Mouse (Mus musculus) kidney, adult 2 months (tissue): ENCODE measurements around the gene Ptpre. TPM values are rescaled to one million over a fixed set of nuclear protein-coding genes. Genes with fewer than 3 reads are reported as not detected.
"Not testable (repeated sequence)": the region's sequence is repeated elsewhere in the genome, so short reads cannot be mapped to it uniquely, and the experiment has no call there.

ENCODE experiments used
- DNase-seq: peaks from one replicate; pipeline ENCODE4 v3.0.0; 2021
- H3K27ac ChIP-seq: fragments of 200-500 bp; 2 replicates; pipeline ENCODE4 v1.5.1; 2012; ENCODE audit warnings: low read depth, low read length, control low read depth, inconsistent platforms; ENCODE audit not compliant: insufficient read depth
- H3K27me3 ChIP-seq: fragments of 200-500 bp; replicated peaks from 2 replicates; pipeline ENCODE4 v1.6.1; 2012; ENCODE audit warnings: mild to moderate bottlenecking, moderate library complexity, low read length, inconsistent platforms; ENCODE audit not compliant: control insufficient read depth, insufficient read depth
- H3K36me3 ChIP-seq: fragments of 200-500 bp; 2 replicates; pipeline ENCODE4 v1.6.1; 2012; ENCODE audit warnings: mild to moderate bottlenecking, moderate library complexity, low read length, inconsistent platforms; ENCODE audit not compliant: control insufficient read depth, insufficient read depth
- H3K4me1 ChIP-seq: fragments of 200-500 bp; 2 replicates; pipeline ENCODE4 v1.6.1; 2011; ENCODE audit warnings: low read length; ENCODE audit not compliant: control insufficient read depth, insufficient read depth
- H3K4me3 ChIP-seq: fragments of 200-500 bp; 2 replicates; pipeline ENCODE4 v1.5.1; 2011; ENCODE audit warnings: mild to moderate bottlenecking, low read depth, low read length, control low read depth; ENCODE audit not compliant: insufficient read depth
- CTCF ChIP-seq: fragments of 200-500 bp; conservative IDR thresholded peaks from 2 replicates; pipeline ENCODE4 v1.5.1; 2011; ENCODE audit warnings: low read depth, mild to moderate bottlenecking, control low read depth, low read length, moderate library complexity, mixed read lengths; ENCODE audit not compliant: insufficient read depth, insufficient read length
- POLR2A ChIP-seq: fragments of 200-500 bp; IDR thresholded peaks from one replicate; pipeline ENCODE4 v1.6.1; 2011; ENCODE audit warnings: low read depth, low read length, control low read depth
- WGBS: fragments of 180-500 bp; shearing (Covaris S2); methylation state at CpG from one replicate; pipeline ENCODE4 v1.1.7; 2018; 5-methylcytosine and 5-hydroxymethylcytosine counted together
- polyA plus RNA-seq: library from polyadenylated mRNA; depleted of rRNA; stranded (reverse); fragments of >200 nt; gene quantifications from 2 replicates; pipeline ENCODE4 v1.2.3, GENCODE M21; 2012

Gene Ptpre
- polyA plus RNA-seq, 1 experiment, result 2.5 TPM

GRCm38 (mm10) chr7:135567582-135567981 lies 30.3 kb downstream of the Ptpre start:
- 96% methylated on average over 1 of the region's 1 CpGs for WGBS
- TF ChIP-seq POLR2A (no peak), CTCF (no peak)
- Histone ChIP-seq H3K36me3 (no peaks in the 10 kb centered on the region), H3K4me1 (no peaks in the 10 kb centered on the region), H3K4me3 (no peak overlapping the region), H3K27ac (no peak overlapping the region), H3K27me3 (no peaks in the 10 kb centered on the region)
- DNase-seq, result no peak

- no peaks in the 10 kb centered on the region for H3K4me1 ChIP-seq
- no peaks in the 10 kb centered on the region for H3K27me3 ChIP-seq
- H3K36me3 ChIP-seq, result no peaks in the 10 kb centered on the region
- 95% methylated on average over 2 of the region's 2 CpGs for WGBS
- no peak overlapping the region for H3K4me3 ChIP-seq
- TF ChIP-seq CTCF, result no peak
- no peak for TF ChIP-seq POLR2A
- H3K27ac ChIP-seq, result no peak overlapping the region
- DNase-seq, result no peak
Observed at GRCm38 (mm10) chr7:135568550-135568949, 31.3 kb downstream of the Ptpre start.

GRCm38 (mm10) chr7:135571392-135571791 lies 34.1 kb downstream of the Ptpre start:
- Histone ChIP-seq H3K4me1 (no peaks in the 10 kb centered on the region), H3K27me3 (no peaks in the 10 kb centered on the region), H3K4me3 (no peak overlapping the region), H3K36me3 (no peaks in the 10 kb centered on the region), H3K27ac (no peak overlapping the region)
- TF ChIP-seq POLR2A (no peak), CTCF (no peak)
- DNase-seq, result no peak

DNA sequence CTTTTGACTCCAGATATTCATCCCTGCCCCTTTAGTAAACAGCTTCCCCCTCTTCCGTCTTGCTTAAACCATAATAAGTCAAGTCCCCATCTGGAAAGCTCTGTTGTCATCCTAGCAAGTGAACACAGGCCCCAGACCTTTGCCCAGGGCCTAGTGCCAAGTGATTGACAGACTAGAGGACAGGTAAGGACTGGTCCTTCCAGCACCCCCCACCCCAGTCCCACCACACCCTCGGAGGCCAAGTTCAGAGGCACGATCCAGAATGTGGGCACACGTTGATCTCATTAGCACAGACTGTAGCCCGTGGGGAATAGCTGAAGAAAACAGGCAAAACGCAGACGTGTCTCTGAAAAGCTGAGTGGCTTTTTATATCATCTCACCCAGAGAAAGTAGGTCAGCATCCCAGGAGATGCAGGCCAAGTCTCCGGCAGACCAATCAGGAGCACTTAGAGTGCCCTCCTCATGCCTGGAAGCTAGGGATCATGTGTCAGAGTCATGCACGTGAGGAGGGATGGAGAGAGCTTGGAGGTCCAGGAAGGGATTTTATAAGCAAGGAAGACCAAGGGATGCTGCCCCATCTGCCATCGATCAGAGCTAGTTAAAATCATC lies 34.8 kb downstream of the Ptpre start:
- no peak overlapping the region for H3K27ac ChIP-seq
- no peaks in the 10 kb centered on the region for H3K27me3 ChIP-seq
- no peaks in the 10 kb centered on the region for H3K36me3 ChIP-seq
- no peak for DNase-seq
- TF ChIP-seq CTCF (no peak), POLR2A (no peak)
- 64% methylated on average over 10 of the region's 10 CpGs for WGBS
- H3K4me3 ChIP-seq, result no peak overlapping the region
- H3K4me1 ChIP-seq, result no peaks in the 10 kb centered on the region

DNA sequence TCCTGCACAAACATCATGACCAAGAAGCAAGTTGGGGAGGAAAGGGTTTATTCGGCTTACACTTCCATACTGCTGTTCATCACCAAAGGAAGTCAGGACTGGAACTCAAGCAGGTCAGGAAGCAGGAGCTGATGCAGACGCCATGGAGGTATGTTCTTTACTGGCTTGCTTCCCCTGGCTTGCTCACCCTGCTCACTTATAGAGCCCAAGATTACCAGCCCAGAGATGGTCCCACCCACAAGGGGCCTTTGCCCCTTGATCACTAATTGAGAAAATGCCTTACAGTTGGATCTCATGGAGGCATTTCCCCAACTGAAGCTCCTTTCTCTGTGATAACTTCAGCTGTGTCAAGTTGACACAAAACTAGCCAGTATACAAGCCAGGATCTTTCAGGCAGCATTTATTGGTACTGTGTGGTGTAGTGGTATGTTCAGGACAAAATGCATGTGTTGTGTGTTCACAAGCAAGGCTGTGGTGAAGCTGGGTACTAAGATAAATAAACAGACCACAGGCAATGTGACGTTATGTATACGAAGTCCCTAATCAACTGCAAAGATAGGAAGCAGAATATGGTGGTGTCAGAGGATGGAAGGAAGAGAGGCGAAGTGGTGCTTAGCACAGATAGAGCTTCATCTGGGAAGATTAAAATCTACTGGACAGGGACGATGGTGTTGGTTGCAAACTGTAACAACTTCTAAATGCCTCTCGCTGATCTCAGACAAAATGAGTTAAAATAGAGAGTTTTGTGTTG lies 38.2 kb downstream of the Ptpre start:
- not testable (repeated sequence) for H3K27ac ChIP-seq, H3K36me3 ChIP-seq, H3K4me3 ChIP-seq, H3K4me1 ChIP-seq, DNase-seq, H3K27me3 ChIP-seq
- WGBS, result 80% methylated on average over 7 of the region's 7 CpGs

DNA sequence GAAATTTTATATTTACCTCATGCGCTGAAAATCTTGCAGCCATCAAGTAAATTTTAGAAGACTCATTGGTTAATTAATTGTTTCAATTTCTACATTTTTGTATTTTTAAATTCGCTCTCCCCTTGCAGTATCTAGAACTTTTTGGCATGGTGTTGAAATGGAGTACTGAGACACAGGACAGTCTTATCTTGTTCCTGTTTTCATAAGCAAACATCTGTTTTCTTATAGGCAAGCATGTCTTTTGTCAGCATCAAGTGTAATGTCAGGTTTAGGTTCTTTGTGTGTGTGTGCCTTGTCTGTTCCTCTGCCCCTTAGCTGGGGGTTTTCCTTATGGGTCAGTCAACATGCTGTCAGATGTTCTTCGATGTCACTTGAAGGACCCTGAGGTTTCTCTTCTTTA lies 39.0 kb downstream of the Ptpre start:
- DNase-seq, result no peak
- H3K4me3 ChIP-seq, result no peak overlapping the region
- H3K4me1 ChIP-seq, result no peaks in the 10 kb centered on the region
- no peak overlapping the region for H3K27ac ChIP-seq
- H3K36me3 ChIP-seq, result no peaks in the 10 kb centered on the region
- 90% methylated on average over 3 of the region's 3 CpGs for WGBS
- H3K27me3 ChIP-seq, result no peaks in the 10 kb centered on the region
- TF ChIP-seq CTCF (no peak), POLR2A (no peak)

- Histone ChIP-seq H3K4me1 (no peaks in the 10 kb centered on the region), H3K36me3 (no peaks in the 10 kb centered on the region), H3K27ac (no peak overlapping the region), H3K4me3 (no peak overlapping the region), H3K27me3 (no peaks in the 10 kb centered on the region)
- 77% methylated on average over 16 of the region's 16 CpGs for WGBS
- DNase-seq, result no peak
- TF ChIP-seq CTCF, result no peak
Observed at GRCm38 (mm10) chr7:135578715-135579325, 41.5 kb downstream of the Ptpre start.
